Mouse (Mus musculus) spleen, adult 2 months (tissue): ENCODE data around the gene Tbxas1. TPM values are rescaled to one million over a fixed set of nuclear protein-coding genes. Genes with fewer than 3 reads are reported as not detected.

Experiments
- DNase-seq, 2 experiments: peaks; one replicate each; pipeline versions ENCODE4 v3.0.0 to v3.0.0-alpha.2; 2012 to 2021; ENCODE audit warnings: low spot score in 2 of 2, low read depth in 1 of 2
- H3K27ac ChIP-seq: fragments of 200-500 bp; 2 replicates; pipeline ENCODE4 v1.5.1; 2012; ENCODE audit warnings: low read length, inconsistent platforms; ENCODE audit not compliant: insufficient read depth
- H3K27me3 ChIP-seq: fragments of 200-500 bp; 2 replicates; pipeline ENCODE4 v1.6.1; 2012; ENCODE audit warnings: mild to moderate bottlenecking, moderate library complexity, low read length, inconsistent platforms; ENCODE audit not compliant: control insufficient read depth, insufficient read depth
- H3K36me3 ChIP-seq: fragments of 200-500 bp; 2 replicates; pipeline ENCODE4 v1.6.1; 2012; ENCODE audit warnings: mild to moderate bottlenecking, low read length, inconsistent platforms; ENCODE audit not compliant: control insufficient read depth, insufficient read depth
- H3K4me1 ChIP-seq: fragments of 200-500 bp; 2 replicates; pipeline ENCODE4 v1.6.1; 2011; ENCODE audit warnings: inconsistent platforms; ENCODE audit not compliant: control insufficient read depth, insufficient read depth, insufficient read length
- H3K4me3 ChIP-seq: fragments of 200-500 bp; 2 replicates; pipeline ENCODE4 v1.5.1; 2011; ENCODE audit warnings: mild to moderate bottlenecking, inconsistent platforms; ENCODE audit not compliant: insufficient read depth, insufficient read length; ENCODE audit errors: extremely low read depth
- CTCF ChIP-seq: fragments of 200-500 bp; IDR thresholded peaks from 2 replicates; pipeline ENCODE4 v1.5.1; 2011; ENCODE audit warnings: mild to moderate bottlenecking, inconsistent platforms; ENCODE audit not compliant: insufficient read depth, insufficient read length, insufficient replicate concordance; ENCODE audit errors: extremely low read depth
- POLR2A ChIP-seq: fragments of 200-500 bp; IDR thresholded peaks from 2 replicates; pipeline ENCODE4 v1.6.1; 2011; ENCODE audit warnings: low read depth, low read length, inconsistent platforms
- WGBS: fragments of 180-500 bp; shearing (Covaris S2); methylation state at CpG from one replicate; pipeline ENCODE4 v1.1.7; 2018; 5-methylcytosine and 5-hydroxymethylcytosine counted together
- polyA plus RNA-seq: library from polyadenylated mRNA; depleted of rRNA; stranded (reverse); fragments of >200 nt; gene quantifications from 2 replicates; pipeline ENCODE4 v1.2.3, GENCODE M21; 2012

Tbxas1 gene
- polyA plus RNA-seq, 1 experiment = 14.0 TPM

- no peak for DNase-seq
- Histone ChIP-seq H3K27me3 (no peaks in the 10 kb centered on the region), H3K36me3 (no peaks in the 10 kb centered on the region), H3K27ac (no peak overlapping the region), H3K4me1 (no peaks in the 10 kb centered on the region), H3K4me3 (no peak overlapping the region)
- 65% methylated on average over 2 of the region's 2 CpGs for WGBS
- TF ChIP-seq CTCF (no peak), POLR2A (no peak)
These were observed 40.5 kb upstream of the Tbxas1 start for GRCm38 (mm10) chr6:38834727-38835126.

GRCm38 (mm10) chr6:38835217-38835616 lies 40.0 kb upstream of the Tbxas1 start:
- no peak overlapping the region for H3K4me3 ChIP-seq
- DNase-seq = no peak
- H3K27ac ChIP-seq = no peak overlapping the region
- TF ChIP-seq POLR2A = no peak
- no peaks in the 10 kb centered on the region for H3K36me3 ChIP-seq
- no peaks in the 10 kb centered on the region for H3K4me1 ChIP-seq
- no peaks in the 10 kb centered on the region for H3K27me3 ChIP-seq
- 67% methylated on average over 1 of the region's 1 CpGs for WGBS

- DNase-seq = no peak
- 87% methylated on average over 4 of the region's 4 CpGs for WGBS
- H3K36me3 ChIP-seq = no peaks in the 10 kb centered on the region
- H3K4me1 ChIP-seq = no peaks in the 10 kb centered on the region; the same call in 1 of the 2 replicates
- H3K4me3 ChIP-seq = no peak overlapping the region
- H3K27ac ChIP-seq = no peak overlapping the region
- no peaks in the 10 kb centered on the region for H3K27me3 ChIP-seq
- TF ChIP-seq CTCF (no peak), POLR2A (no peak)
These were observed 37.1 kb upstream of the Tbxas1 start for GRCm38 (mm10) chr6:38838061-38838460.

GRCm38 (mm10) chr6:38839891-38840290 lies 35.3 kb upstream of the Tbxas1 start:
- 84% methylated on average over 4 of the region's 4 CpGs for WGBS
- no peak for DNase-seq
- Histone ChIP-seq H3K36me3 (no peaks in the 10 kb centered on the region), H3K4me1 (no peaks in the 10 kb centered on the region; the same call in 1 of the 2 replicates), H3K4me3 (no peak overlapping the region), H3K27me3 (no peaks in the 10 kb centered on the region), H3K27ac (no peak overlapping the region)
- TF ChIP-seq POLR2A = no peak
- TF ChIP-seq CTCF = no peak

GRCm38 (mm10) chr6:38840380-38840779 lies 34.8 kb upstream of the Tbxas1 start:
- H3K27ac ChIP-seq = no peak overlapping the region

GRCm38 (mm10) chr6:38840780-38841179 lies 34.4 kb upstream of the Tbxas1 start:
- Histone ChIP-seq H3K4me1 (no peaks in the 10 kb centered on the region; the same call in 1 of the 2 replicates), H3K27me3 (no peaks in the 10 kb centered on the region), H3K27ac (no peak overlapping the region), H3K36me3 (no peaks in the 10 kb centered on the region), H3K4me3 (no peak overlapping the region)
- WGBS = 77% methylated on average over 1 of the region's 1 CpGs
- no peak for TF ChIP-seq POLR2A
- no peak for TF ChIP-seq CTCF
- DNase-seq = no peak

More at GRCm38 (mm10) chr6:38840380-38840779, 34.8 kb upstream of the Tbxas1 start:
- WGBS = 96% methylated on average over 2 of the region's 2 CpGs
- no peaks in the 10 kb centered on the region for H3K27me3 ChIP-seq
- H3K4me1 ChIP-seq = no peaks in the 10 kb centered on the region; the same call in 1 of the 2 replicates
- no peak overlapping the region for H3K4me3 ChIP-seq
- no peak for DNase-seq
- TF ChIP-seq CTCF (no peak), POLR2A (no peak)
- H3K36me3 ChIP-seq = no peaks in the 10 kb centered on the region

- 91% methylated on average over 3 of the region's 3 CpGs for WGBS
- Histone ChIP-seq H3K27ac (no peak overlapping the region), H3K36me3 (no peaks in the 10 kb centered on the region)
These were observed 33.7 kb upstream of the Tbxas1 start for GRCm38 (mm10) chr6:38841551-38841950.

More at GRCm38 (mm10) chr6:38841551-38841950, 33.7 kb upstream of the Tbxas1 start:
- TF ChIP-seq CTCF = no peak
- no peak for TF ChIP-seq POLR2A
- H3K4me3 ChIP-seq = no peak overlapping the region
- DNase-seq = no peak
- no peaks in the 10 kb centered on the region for H3K27me3 ChIP-seq
- H3K4me1 ChIP-seq = no peaks in the 10 kb centered on the region; the same call in 1 of the 2 replicates
